Mouse (Mus musculus): ENCODE measurements around the gene Tbccd1. TPM values are rescaled to one million over a fixed set of nuclear protein-coding genes. Genes with fewer than 3 reads are reported as not detected.

Tbccd1 gene
- polyA plus RNA-seq, 1 experiment from 2014 or later: 22.5 TPM

- Histone ChIP-seq H3K9me3 (no peaks in the 10 kb centered on the region), H3K9ac (replicated peaks) (no peak overlapping the region), H3K27me3 (no peaks in the 10 kb centered on the region), H3K27ac (replicated peaks) (no peak overlapping the region), H3K4me3 (no peak overlapping the region), H3K36me3 (no peaks in the 10 kb centered on the region), H3K4me1 (no peaks in the 10 kb centered on the region), H3K4me2 (replicated peaks) (no peak overlapping the region)
- no peak for ATAC-seq (replicated peaks)
- WGBS: 82% methylated on average over 5 of the region's 5 CpGs
Measured at GRCm38 (mm10) chr16:22883441-22883840, 26.0 kb upstream of the Tbccd1 start.

- WGBS: 67% methylated on average over 4 of the region's 4 CpGs
- no peak for ATAC-seq (replicated peaks)
- H3K4me2 ChIP-seq (replicated peaks): no peak overlapping the region
- no peak overlapping the region for H3K4me3 ChIP-seq
- H3K9me3 ChIP-seq: no peaks in the 10 kb centered on the region
- no peak overlapping the region for H3K27ac ChIP-seq (replicated peaks)
- no peaks in the 10 kb centered on the region for H3K27me3 ChIP-seq
- H3K4me1 ChIP-seq: no peaks in the 10 kb centered on the region
- H3K9ac ChIP-seq (replicated peaks): no peak overlapping the region
- H3K36me3 ChIP-seq: no peaks in the 10 kb centered on the region
Measured at GRCm38 (mm10) chr16:22881487-22881886, 24.0 kb upstream of the Tbccd1 start.

DNA sequence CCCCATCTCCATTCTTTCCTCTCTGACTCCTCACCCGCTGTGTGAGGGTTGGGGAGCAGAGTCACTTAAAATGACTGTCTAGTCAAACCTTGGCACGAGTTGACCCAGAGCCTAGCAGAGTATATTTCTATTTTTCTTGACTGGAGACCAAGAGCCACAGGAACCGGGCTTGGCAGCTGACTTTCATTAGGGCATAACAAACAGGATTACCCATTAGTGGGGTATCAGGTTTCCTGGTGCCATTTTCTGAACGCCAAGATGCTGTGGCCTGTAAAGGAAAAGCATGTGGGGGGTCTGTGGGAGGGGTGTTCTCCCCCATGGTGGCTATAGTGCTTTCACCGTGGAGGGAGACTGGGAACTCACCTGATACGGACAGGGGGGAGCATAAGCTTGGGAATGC lies 23.4 kb upstream of the Tbccd1 start:
- H3K27me3 ChIP-seq: no peaks in the 10 kb centered on the region
- H3K4me2 ChIP-seq (replicated peaks): no peak overlapping the region
- H3K36me3 ChIP-seq: no peaks in the 10 kb centered on the region
- no peaks in the 10 kb centered on the region for H3K4me1 ChIP-seq
- H3K9ac ChIP-seq (replicated peaks): no peak overlapping the region
- no peak overlapping the region for H3K4me3 ChIP-seq
- H3K27ac ChIP-seq (replicated peaks): no peak overlapping the region
- no peak for ATAC-seq (replicated peaks)
- H3K9me3 ChIP-seq: no peaks in the 10 kb centered on the region
- 2% methylated on average over 6 of the region's 6 CpGs for WGBS

- H3K4me3 ChIP-seq: no peak overlapping the region
- no peaks in the 10 kb centered on the region for H3K27me3 ChIP-seq
- H3K36me3 ChIP-seq: no peaks in the 10 kb centered on the region
- no peak overlapping the region for H3K9ac ChIP-seq (replicated peaks)
- ATAC-seq (replicated peaks): no peak
- H3K4me1 ChIP-seq: no peaks in the 10 kb centered on the region
- H3K4me2 ChIP-seq (replicated peaks): no peak overlapping the region
- WGBS: 57% methylated on average over 7 of the region's 7 CpGs
- no peak overlapping the region for H3K27ac ChIP-seq (replicated peaks)
- H3K9me3 ChIP-seq: no peaks in the 10 kb centered on the region
Measured at GRCm38 (mm10) chr16:22879945-22880595, 22.6 kb upstream of the Tbccd1 start.

DNA sequence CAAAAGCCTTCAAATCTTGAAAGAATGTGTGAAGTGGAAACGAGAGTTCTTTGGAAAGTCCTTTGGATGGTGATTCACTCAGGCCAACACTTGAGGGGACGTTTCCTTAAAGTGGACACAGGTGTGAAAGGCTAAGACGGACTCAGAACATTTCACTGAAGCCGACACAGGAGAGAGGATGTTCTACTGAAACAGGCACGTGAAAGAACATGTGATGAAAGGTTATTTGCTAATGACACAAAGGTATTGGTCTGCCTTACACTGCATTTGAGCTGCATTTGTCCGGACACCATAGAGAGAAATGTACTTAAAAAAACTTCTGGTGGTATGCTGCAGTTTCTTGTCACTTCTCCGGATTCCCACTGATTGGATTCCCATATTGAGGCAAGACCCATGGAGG lies 21.2 kb upstream of the Tbccd1 start:
- no peaks in the 10 kb centered on the region for H3K27me3 ChIP-seq
- no peak for ATAC-seq (replicated peaks)
- no peaks in the 10 kb centered on the region for H3K9me3 ChIP-seq
- H3K4me2 ChIP-seq (replicated peaks): no peak overlapping the region
- no peak overlapping the region for H3K9ac ChIP-seq (replicated peaks)
- 70% methylated on average over 7 of the region's 7 CpGs for WGBS
- H3K27ac ChIP-seq (replicated peaks): no peak overlapping the region
- no peaks in the 10 kb centered on the region for H3K4me1 ChIP-seq
- H3K4me3 ChIP-seq: no peak overlapping the region
- H3K36me3 ChIP-seq: 0 out of 2 replicates have a peak, but pooled peaks cover under 1% of the 10 kb centered on the region

DNA sequence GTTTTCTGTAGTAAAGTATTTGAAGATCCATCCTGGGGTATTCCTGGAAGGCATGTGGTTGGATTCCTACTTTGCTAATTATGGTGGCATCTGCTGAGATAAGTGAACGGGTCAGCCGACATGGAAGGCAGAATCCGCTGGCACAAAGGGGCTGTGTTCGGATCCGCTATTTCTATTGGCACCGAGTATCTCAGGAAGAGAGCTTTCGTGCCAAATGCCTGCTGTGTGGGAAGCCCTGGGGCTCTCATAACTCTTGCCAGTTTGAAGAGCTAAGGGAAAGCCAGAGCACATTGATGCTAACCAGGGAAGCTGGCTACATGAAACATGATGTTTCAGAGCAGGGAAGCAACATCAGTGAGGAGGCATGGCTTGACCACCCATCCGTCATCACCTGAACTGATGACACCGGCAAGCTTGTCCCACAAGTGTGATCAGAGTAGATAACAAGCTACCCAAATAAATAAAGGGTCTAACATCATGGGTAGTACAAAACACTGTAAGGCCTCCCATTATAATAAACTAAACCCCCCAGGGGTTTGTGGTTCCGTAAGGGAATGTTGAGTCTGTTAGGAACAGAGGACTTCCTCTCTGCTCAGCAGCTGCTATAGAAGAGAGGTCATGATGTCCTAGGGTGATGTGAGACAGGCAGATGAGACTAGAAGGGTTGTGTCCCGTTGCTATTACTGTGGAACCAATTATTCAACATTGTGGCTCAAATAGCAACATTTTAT lies 20.4 kb upstream of the Tbccd1 start:
- Histone ChIP-seq H3K27me3 (no peaks in the 10 kb centered on the region), H3K9ac (replicated peaks) (no peak overlapping the region), H3K36me3 (peaks cover 8% of the 10 kb centered on the region), H3K9me3 (no peaks in the 10 kb centered on the region), H3K27ac (replicated peaks) (no peak overlapping the region), H3K4me2 (replicated peaks) (no peak overlapping the region), H3K4me1 (no peaks in the 10 kb centered on the region), H3K4me3 (no peak overlapping the region)
- 68% methylated on average over 11 of the region's 11 CpGs for WGBS
- ATAC-seq (replicated peaks): no peak

- Histone ChIP-seq H3K36me3 (peaks cover 22% of the 10 kb centered on the region), H3K9ac (replicated peaks) (no peak overlapping the region), H3K27me3 (no peaks in the 10 kb centered on the region), H3K4me2 (replicated peaks) (no peak overlapping the region), H3K4me1 (no peaks in the 10 kb centered on the region), H3K9me3 (no peaks in the 10 kb centered on the region), H3K27ac (replicated peaks) (no peak overlapping the region), H3K4me3 (no peak overlapping the region)
- WGBS: 52% methylated on average over 9 of the region's 9 CpGs
- ATAC-seq (replicated peaks): no peak
Measured at GRCm38 (mm10) chr16:22876218-22877043, 19.0 kb upstream of the Tbccd1 start.

DNA sequence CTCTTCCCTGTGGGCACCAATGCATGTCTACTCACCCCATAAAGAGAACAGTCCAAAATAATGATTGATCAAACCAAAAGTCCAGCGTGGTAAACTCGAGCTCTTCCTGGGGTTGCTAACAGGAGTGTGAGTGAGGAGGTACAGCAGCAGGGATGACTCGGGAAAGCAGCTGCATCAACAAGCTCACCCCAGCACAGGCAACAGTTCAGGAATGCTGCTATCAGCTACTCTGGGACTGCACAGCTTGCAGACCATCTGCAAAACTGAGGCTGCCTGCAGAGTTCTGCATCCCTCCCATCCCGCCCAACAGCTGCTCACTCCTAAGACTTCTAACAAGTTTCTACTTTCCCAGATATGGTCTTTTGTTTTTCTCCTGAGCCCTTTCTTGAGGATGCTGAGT lies 15.9 kb upstream of the Tbccd1 start:
- Histone ChIP-seq H3K9me3 (no peaks in the 10 kb centered on the region), H3K27ac (replicated peaks) (no peak overlapping the region), H3K36me3 (peaks cover 52% of the 10 kb centered on the region), H3K27me3 (no peaks in the 10 kb centered on the region), H3K4me2 (replicated peaks) (no peak overlapping the region), H3K9ac (replicated peaks) (no peak overlapping the region), H3K4me3 (no peak overlapping the region), H3K4me1 (no peaks in the 10 kb centered on the region)
- WGBS: 84% methylated on average over 4 of the region's 4 CpGs
- ATAC-seq (replicated peaks): no peak

DNA sequence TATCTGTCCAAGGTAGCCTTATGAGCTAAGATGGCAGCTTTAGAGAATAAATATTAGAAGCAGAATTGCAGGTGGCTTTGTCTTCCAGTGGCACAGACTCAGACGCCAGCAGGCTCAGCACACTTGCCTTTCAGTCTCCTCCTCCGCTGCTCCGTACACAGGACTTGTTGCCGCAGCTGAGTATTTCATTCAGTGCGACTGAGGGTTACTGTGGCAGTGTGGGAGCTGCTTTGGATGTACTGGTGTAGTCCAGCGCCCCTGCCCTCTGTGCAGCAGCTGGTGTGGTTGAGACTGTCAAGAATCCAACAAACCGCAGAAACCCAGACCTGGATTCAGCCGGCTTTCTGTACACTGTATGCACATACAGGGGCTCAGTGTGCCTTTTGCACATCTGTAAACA lies 14.9 kb upstream of the Tbccd1 start:
- no peak overlapping the region for H3K4me3 ChIP-seq
- H3K9me3 ChIP-seq: no peaks in the 10 kb centered on the region
- no peak overlapping the region for H3K9ac ChIP-seq (replicated peaks)
- 93% methylated on average over 8 of the region's 8 CpGs for WGBS
- no peak overlapping the region for H3K4me2 ChIP-seq (replicated peaks)
- no peak for ATAC-seq (replicated peaks)
- no peak overlapping the region for H3K27ac ChIP-seq (replicated peaks)
- H3K4me1 ChIP-seq: no peaks in the 10 kb centered on the region
- no peaks in the 10 kb centered on the region for H3K27me3 ChIP-seq
- H3K36me3 ChIP-seq: peaks cover 57% of the 10 kb centered on the region

DNA sequence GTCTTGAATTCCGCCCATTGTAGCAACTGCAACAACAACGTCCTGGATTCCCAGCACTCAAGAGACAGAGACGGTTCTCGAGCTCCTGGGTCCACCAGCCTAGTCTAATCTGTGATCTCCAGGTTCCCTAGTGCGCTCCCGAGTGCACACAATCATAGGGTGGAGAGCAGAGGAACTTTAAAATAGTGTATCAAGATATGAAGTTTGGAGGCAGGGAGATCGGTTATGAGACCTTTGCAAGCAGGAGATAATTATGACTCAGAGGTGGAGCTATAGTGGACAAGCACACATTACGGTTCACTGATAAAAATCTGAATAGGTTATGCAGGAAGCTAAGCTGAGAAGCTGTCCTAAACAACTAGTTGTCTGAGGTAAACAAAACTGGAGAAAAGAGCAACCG lies 696 bp downstream of the Tbccd1 start:
- Histone ChIP-seq H3K4me1 (peaks cover 21% of the 10 kb centered on the region), H3K4me3 (peak overlapping the region; percentile 60), H3K9ac (replicated peaks) (peak overlapping the region; percentile 50), H3K27ac (replicated peaks) (peak overlapping the region; percentile 78), H3K27me3 (no peaks in the 10 kb centered on the region), H3K9me3 (no peaks in the 10 kb centered on the region), H3K4me2 (replicated peaks) (peak overlapping the region; percentile 74), H3K36me3 (0 out of 2 replicates have a peak, but pooled peaks cover 2% of the 10 kb centered on the region)
- no peak for ATAC-seq (replicated peaks)
- 15% methylated on average over 9 of the region's 9 CpGs for WGBS

GRCm38 (mm10) chr16:22852709-22853108 lies 4.8 kb downstream of the Tbccd1 start:
- no peaks in the 10 kb centered on the region for H3K36me3 ChIP-seq
- WGBS: 94% methylated on average over 4 of the region's 4 CpGs
- no peak for ATAC-seq (replicated peaks)

DNA sequence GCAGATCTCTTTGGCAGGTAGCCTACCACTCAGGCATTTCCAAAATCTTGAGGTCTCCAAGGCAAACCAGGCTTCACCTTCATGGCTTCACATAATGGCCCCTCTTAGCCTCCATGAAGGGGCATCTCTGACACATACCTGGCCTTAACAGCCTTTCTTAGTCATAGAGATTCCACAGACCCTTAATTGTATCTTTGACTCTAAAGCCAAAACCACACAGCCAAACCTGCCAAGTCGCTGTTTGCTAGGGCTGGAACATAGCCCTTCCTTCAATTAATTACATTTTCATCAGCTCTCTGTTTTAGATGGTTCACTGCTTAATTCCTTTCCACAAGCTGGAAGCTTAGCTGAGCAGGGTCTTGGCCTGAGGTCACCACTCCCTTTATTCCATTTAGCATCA lies 9.1 kb downstream of the Tbccd1 start:
- Histone ChIP-seq H3K4me2 (replicated peaks) (no peak overlapping the region), H3K9ac (replicated peaks) (no peak overlapping the region), H3K36me3 (no peaks in the 10 kb centered on the region), H3K4me3 (no peak overlapping the region), H3K4me1 (peaks cover 13% of the 10 kb centered on the region), H3K27me3 (no peaks in the 10 kb centered on the region), H3K9me3 (no peaks in the 10 kb centered on the region), H3K27ac (replicated peaks) (no peak overlapping the region)
- 65% methylated on average over 1 of the region's 1 CpGs for WGBS
- ATAC-seq (replicated peaks): no peak

More at GRCm38 (mm10) chr16:22852709-22853108, 4.8 kb downstream of the Tbccd1 start:
- H3K4me2 ChIP-seq (replicated peaks): no peak overlapping the region
- no peaks in the 10 kb centered on the region for H3K27me3 ChIP-seq
- no peak overlapping the region for H3K4me3 ChIP-seq
- H3K9ac ChIP-seq (replicated peaks): no peak overlapping the region
- no peaks in the 10 kb centered on the region for H3K9me3 ChIP-seq
- H3K4me1 ChIP-seq: peaks cover 9% of the 10 kb centered on the region
- H3K27ac ChIP-seq (replicated peaks): no peak overlapping the region
